In the genomic region with DNA sequence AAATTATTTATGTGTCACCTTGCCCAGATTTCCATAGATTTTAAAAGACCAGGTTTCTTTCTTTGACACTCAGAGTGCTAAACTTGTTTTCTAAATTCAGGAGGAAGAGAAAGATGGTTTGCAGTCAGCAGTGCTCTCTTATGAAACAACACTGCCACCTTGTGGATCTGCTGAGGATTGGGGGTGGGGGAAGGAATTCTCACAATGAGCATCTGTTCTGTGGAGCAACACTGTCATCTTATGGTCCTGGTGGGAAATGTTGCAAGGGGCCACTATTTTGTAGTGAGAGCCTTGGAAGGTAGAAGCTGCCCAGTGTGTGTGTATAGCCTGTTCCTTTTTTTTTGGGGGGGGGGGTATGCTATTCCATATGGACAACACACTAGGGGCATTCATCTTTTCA, we compare ENCODE assay signal across 9 mouse cellular contexts. TPM values are rescaled to one million over a fixed set of nuclear protein-coding genes. Genes with fewer than 3 reads are reported as not detected.
A peak's percentile ranks its signal among the peaks of the same experiment; 100 is the strongest.
DNase-seq lines count a peak whose midpoint lies in the region; ATAC-seq and TF ChIP-seq lines count a peak whose summit lies in the region.
"Had no signal": no experiment of that assay in that cellular context is flagged by ENCODE, and none has a peak within 500 bp of the region (broad histone marks: within the 10 kb centered on the region; RNA-seq: fewer than 3 reads in every experiment).

No protein-coding gene starts in this region.

- peak; percentile 90 for ATAC-seq in CD4-positive, CD25-positive, alpha-beta regulatory T cell, adult 4 months
- 0 out of 2 replicates have a peak, but pooled peaks have one; percentile 63 for ATAC-seq in forebrain, embryonic 11.5 days (replicated peaks; ENCODE audit: low FRiP score)
- peak; percentile 73 for ATAC-seq in heart, postnatal 0 days (ENCODE audit: insufficient read depth, low read depth)
- 0 out of 2 replicates have a peak, but pooled peaks have one; percentile 49 for ATAC-seq in liver, embryonic 12.5 days

- H3K4me3 ChIP-seq in forebrain, embryonic 11.5 days (ENCODE audit: low read depth, low read length), result no peak overlapping the region
- H3K4me3 ChIP-seq in heart, postnatal 0 days (ENCODE audit: low read depth, low read length), result no peak overlapping the region
- H3K4me3 ChIP-seq in liver, embryonic 12.5 days, result no peak overlapping the region
- H3K4me3 ChIP-seq: embryonic facial prominence, embryonic 13.5 days had no signal

- TF ChIP-seq CTCF in heart, postnatal 0 days (IDR thresholded peaks at IDR 0.05; ENCODE audit: low read depth), result peak; percentile 96

- no peak overlapping the region for H3K9ac ChIP-seq in forebrain, embryonic 11.5 days (ENCODE audit: low read length)
- no peak overlapping the region for H3K9ac ChIP-seq in heart, postnatal 0 days (replicated peaks; ENCODE audit: low read depth, low read length)
- no peak overlapping the region for H3K9ac ChIP-seq in liver, embryonic 12.5 days
- H3K9ac ChIP-seq: embryonic facial prominence, embryonic 13.5 days had no signal

- TF ChIP-seq EP300 in heart, postnatal 0 days (IDR thresholded peaks at IDR 0.05; ENCODE audit: low read depth), result no peak

- H3K4me1 ChIP-seq in forebrain, embryonic 11.5 days (replicated peaks; ENCODE audit: control insufficient read depth, insufficient read depth, low read length), result no peaks in the 10 kb centered on the region
- no peaks in the 10 kb centered on the region for H3K4me1 ChIP-seq in heart, postnatal 0 days (ENCODE audit: control insufficient read depth, insufficient read depth)
- no peaks in the 10 kb centered on the region for H3K4me1 ChIP-seq in liver, embryonic 12.5 days
- H3K4me1 ChIP-seq: embryonic facial prominence, embryonic 13.5 days had no signal

- no peak overlapping the region for H3K27ac ChIP-seq in forebrain, embryonic 11.5 days (ENCODE audit: low read depth, low read length)
- no peak overlapping the region for H3K27ac ChIP-seq in heart, postnatal 0 days (ENCODE audit: low read depth)
- H3K27ac ChIP-seq in liver, embryonic 12.5 days, result no peak overlapping the region
- H3K27ac ChIP-seq: embryonic facial prominence, embryonic 13.5 days had no signal

- no peaks in the 10 kb centered on the region for H3K36me3 ChIP-seq in forebrain, embryonic 11.5 days (ENCODE audit: control insufficient read depth, insufficient read depth, low read length)
- no peaks in the 10 kb centered on the region for H3K36me3 ChIP-seq in heart, postnatal 0 days (replicated peaks; ENCODE audit: control insufficient read depth, insufficient read depth, low read length)
- peaks cover 48% of the 10 kb centered on the region for H3K36me3 ChIP-seq in liver, embryonic 12.5 days
- H3K36me3 ChIP-seq in splenic B cell, adult 2 months (ENCODE audit: control insufficient read depth, insufficient read depth, low read length, poor library complexity, severe bottlenecking), result no peaks in the 10 kb centered on the region

- no peaks in the 10 kb centered on the region for H3K9me3 ChIP-seq in forebrain, embryonic 11.5 days (ENCODE audit: control insufficient read depth, low read length)
- no peaks in the 10 kb centered on the region for H3K9me3 ChIP-seq in heart, postnatal 0 days (replicated peaks; ENCODE audit: control insufficient read depth, low read length)
- H3K9me3 ChIP-seq in liver, embryonic 12.5 days (replicated peaks), result no peaks in the 10 kb centered on the region
- H3K9me3 ChIP-seq: embryonic facial prominence, embryonic 13.5 days had no signal

- H3K27me3 ChIP-seq in forebrain, embryonic 11.5 days (ENCODE audit: control insufficient read depth, insufficient read depth, low read length), result no peaks in the 10 kb centered on the region
- no peaks in the 10 kb centered on the region for H3K27me3 ChIP-seq in heart, postnatal 0 days (ENCODE audit: control insufficient read depth, insufficient read depth, low read length)
- no peaks in the 10 kb centered on the region for H3K27me3 ChIP-seq in liver, embryonic 12.5 days (replicated peaks)
- H3K27me3 ChIP-seq in splenic B cell, adult 2 months (ENCODE audit: control insufficient read depth, insufficient read depth, low read length, poor library complexity, severe bottlenecking), result no peaks in the 10 kb centered on the region
- H3K27me3 ChIP-seq: embryonic facial prominence, embryonic 13.5 days had no signal

- DNase-seq in c-Kit-negative CD71-positive TER-119-positive erythroid progenitor cells, embryonic 14.5 days (ENCODE audit: low read depth, low spot score), result peak; percentile 50
- DNase-seq in forebrain, embryonic 11.5 days (ENCODE audit: low spot score), result peak; percentile 74
- DNase-seq in heart, postnatal 0 days (ENCODE audit: low spot score), result peak; percentile 63
- DNase-seq in kidney, postnatal 14 days, result peak; percentile 74
- peak; percentile 61 for DNase-seq in neural tube, embryonic 10.5 days (ENCODE audit: extremely low spot score, low spot score)
- peak; percentile 86 for DNase-seq in splenic B cell, adult 2 months (ENCODE audit: low read depth, low spot score)

- no peak overlapping the region for H3K4me2 ChIP-seq in forebrain, embryonic 11.5 days (ENCODE audit: low read depth, low read length, severe bottlenecking)
- no peak overlapping the region for H3K4me2 ChIP-seq in heart, postnatal 0 days (ENCODE audit: low read depth, low read length)
- no peak overlapping the region for H3K4me2 ChIP-seq in liver, embryonic 12.5 days
- H3K4me2 ChIP-seq: embryonic facial prominence, embryonic 13.5 days had no signal

RNA-seq across cellular contexts. Expression of a gene that starts 15.6 kb away (rescaled TPM):
- polyA plus RNA-seq in CD4-positive, CD25-positive, alpha-beta regulatory T cell, adult 4 months (2017; shearing (Covaris generic)), result 10 to 100 TPM; 33.3 to 41.4 TPM
- 55.7 and 59.8 TPM in 2 replicates for polyA plus RNA-seq in forebrain, embryonic 11.5 days (2014; fragmentation: Nextera tagmentation; extraction: Ambion mirVana)
- total RNA-seq in heart, postnatal 0 days (2014; rRNA removed; ENCODE audit: low replicate concordance), result 11.0 and 13.8 TPM in 2 replicates
- polyA plus RNA-seq in heart, postnatal 0 days (2015; fragmentation: Nextera tagmentation; extraction: Ambion mirVana), result 8.0 and 8.5 TPM in 2 replicates
- polyA plus RNA-seq in liver, embryonic 12.5 days (2016; fragmentation: Nextera tagmentation; extraction: Ambion mirVana), result 56.5 and 60.4 TPM in 2 replicates

RNA-seq across cellular contexts. Expression of a gene that starts 20.3 kb away (rescaled TPM):
- polyA plus RNA-seq in CD4-positive, CD25-positive, alpha-beta regulatory T cell, adult 4 months (2017; shearing (Covaris generic)), result 10 to 100 TPM; 44.7 to 65.1 TPM
- 22.2 and 22.9 TPM in 2 replicates for polyA plus RNA-seq in forebrain, embryonic 11.5 days (2014; fragmentation: Nextera tagmentation; extraction: Ambion mirVana)
- total RNA-seq in heart, postnatal 0 days (2014; rRNA removed; ENCODE audit: low replicate concordance), result 27.0 and 34.7 TPM in 2 replicates
- polyA plus RNA-seq in heart, postnatal 0 days (2015; fragmentation: Nextera tagmentation; extraction: Ambion mirVana), result 17.4 and 18.1 TPM in 2 replicates
- 21.6 and 22.4 TPM in 2 replicates for polyA plus RNA-seq in liver, embryonic 12.5 days (2016; fragmentation: Nextera tagmentation; extraction: Ambion mirVana)

RNA-seq across cellular contexts. Expression of a gene that starts 20.3 kb away (rescaled TPM):
- polyA plus RNA-seq in CD4-positive, CD25-positive, alpha-beta regulatory T cell, adult 4 months (2017; shearing (Covaris generic)), result 10 to 100 TPM; 28.6 to 47.0 TPM
- polyA plus RNA-seq in forebrain, embryonic 11.5 days (2014; fragmentation: Nextera tagmentation; extraction: Ambion mirVana), result 27.3 and 27.6 TPM in 2 replicates
- 32.7 and 41.1 TPM in 2 replicates for total RNA-seq in heart, postnatal 0 days (2014; rRNA removed; ENCODE audit: low replicate concordance)
- 26.8 and 26.9 TPM in 2 replicates for polyA plus RNA-seq in heart, postnatal 0 days (2015; fragmentation: Nextera tagmentation; extraction: Ambion mirVana)
- 10.7 and 12.4 TPM in 2 replicates for polyA plus RNA-seq in liver, embryonic 12.5 days (2016; fragmentation: Nextera tagmentation; extraction: Ambion mirVana)

RNA-seq across cellular contexts. Expression of a gene that starts 40.2 kb away (rescaled TPM):
- 10 to 100 TPM; 21.5 to 34.2 TPM for polyA plus RNA-seq in CD4-positive, CD25-positive, alpha-beta regulatory T cell, adult 4 months (2017; shearing (Covaris generic))
- 8.6 and 9.9 TPM in 2 replicates for polyA plus RNA-seq in forebrain, embryonic 11.5 days (2014; fragmentation: Nextera tagmentation; extraction: Ambion mirVana)
- total RNA-seq in heart, postnatal 0 days (2014; rRNA removed; ENCODE audit: low replicate concordance), result 9.1 and 17.2 TPM in 2 replicates
- 9.4 and 10.3 TPM in 2 replicates for polyA plus RNA-seq in heart, postnatal 0 days (2015; fragmentation: Nextera tagmentation; extraction: Ambion mirVana)
- polyA plus RNA-seq in liver, embryonic 12.5 days (2016; fragmentation: Nextera tagmentation; extraction: Ambion mirVana), result 9.7 and 9.9 TPM in 2 replicates

RNA-seq across cellular contexts. Expression of a gene that starts 40.4 kb away (rescaled TPM):
- polyA plus RNA-seq in CD4-positive, CD25-positive, alpha-beta regulatory T cell, adult 4 months (2017; shearing (Covaris generic)), result 10 to 100 TPM; 60.0 to 78.5 TPM
- polyA plus RNA-seq in forebrain, embryonic 11.5 days (2014; fragmentation: Nextera tagmentation; extraction: Ambion mirVana), result 72.8 and 72.9 TPM in 2 replicates
- 44.2 and 58.2 TPM in 2 replicates for total RNA-seq in heart, postnatal 0 days (2014; rRNA removed; ENCODE audit: low replicate concordance)
- polyA plus RNA-seq in heart, postnatal 0 days (2015; fragmentation: Nextera tagmentation; extraction: Ambion mirVana), result 49.8 and 50.8 TPM in 2 replicates
- 50.1 and 50.7 TPM in 2 replicates for polyA plus RNA-seq in liver, embryonic 12.5 days (2016; fragmentation: Nextera tagmentation; extraction: Ambion mirVana)
